Mouse (Mus musculus): ENCODE measurements around the gene Camkk2.

Gene Camkk2

DNA sequence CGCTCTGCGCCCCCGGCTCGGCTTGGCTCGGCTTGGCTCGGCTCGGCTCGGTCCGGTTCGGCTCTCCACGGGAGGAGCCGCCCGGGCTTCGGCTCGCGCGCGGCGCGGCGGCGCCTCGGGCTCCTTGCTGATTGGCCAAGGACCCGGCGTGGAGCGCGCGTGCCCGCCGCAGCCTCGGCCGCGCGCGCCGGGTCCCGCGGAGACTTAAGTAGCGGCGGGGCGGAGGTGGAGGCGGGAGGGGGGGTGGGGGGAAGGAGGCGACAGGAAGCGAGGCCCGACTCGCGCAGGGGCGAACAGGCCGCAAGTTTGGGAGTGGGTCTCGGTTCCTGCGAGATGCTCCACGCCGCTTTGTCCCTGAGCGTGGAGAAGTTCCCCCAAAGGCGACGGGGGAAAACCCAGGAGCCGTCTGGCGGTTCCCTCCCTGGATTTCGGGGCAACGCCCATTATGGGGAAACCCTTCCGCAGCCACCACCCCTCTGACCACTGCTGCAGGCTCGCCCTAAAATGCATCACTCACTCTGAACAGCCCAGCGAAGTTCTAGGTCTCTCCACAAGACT, at the start of gene Camkk2:
Gene Camkk2, minus strand, starts transcription at position 133 of the 558 bp plus-strand sequence.
- peak; percentile 65 for DNase-seq (ENCODE audit: low read depth, low spot score)

DNA sequence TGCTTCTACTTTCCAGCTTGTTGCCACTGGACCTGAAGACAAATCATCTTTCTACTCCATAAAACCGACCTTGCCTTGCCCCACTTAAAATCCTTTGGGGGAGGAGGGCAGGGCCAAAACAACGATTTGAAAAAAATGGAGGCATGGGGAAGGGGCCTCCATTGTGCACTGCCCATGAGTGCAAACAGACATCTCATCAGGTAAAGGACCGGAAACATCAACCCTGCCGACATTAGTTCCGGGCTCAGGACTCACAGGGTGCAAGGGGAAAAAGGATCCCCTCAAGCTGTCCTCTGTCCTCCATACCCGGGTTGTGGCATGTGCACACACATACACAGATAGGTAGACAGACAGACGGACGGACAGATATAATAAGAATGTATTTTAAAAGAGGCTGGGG, 45.9 kb upstream of the Camkk2 start:
- peak; percentile 32 for DNase-seq (ENCODE audit: low read depth, low spot score)

DNA sequence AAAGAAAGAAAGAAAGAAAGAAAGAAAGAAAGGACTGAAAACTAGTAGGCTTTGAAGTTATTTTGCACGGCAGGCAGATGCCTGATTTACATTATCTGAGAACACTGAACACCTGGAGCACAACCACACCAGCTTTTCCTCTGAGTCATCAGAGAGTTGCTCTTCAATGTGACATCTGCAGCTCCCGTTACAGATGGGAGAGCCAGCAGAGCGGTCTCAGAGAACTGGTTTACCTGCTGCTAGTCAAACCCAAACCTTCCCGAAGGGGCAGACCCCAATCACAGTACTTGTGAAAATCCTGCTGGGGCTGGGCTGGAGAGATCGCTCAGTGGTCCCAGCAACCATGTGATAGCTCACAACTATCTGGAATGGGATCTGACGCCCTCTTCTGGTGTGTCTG, 45.2 kb upstream of the Camkk2 start:
- no peak for DNase-seq (ENCODE audit: low read depth, low spot score)

DNA sequence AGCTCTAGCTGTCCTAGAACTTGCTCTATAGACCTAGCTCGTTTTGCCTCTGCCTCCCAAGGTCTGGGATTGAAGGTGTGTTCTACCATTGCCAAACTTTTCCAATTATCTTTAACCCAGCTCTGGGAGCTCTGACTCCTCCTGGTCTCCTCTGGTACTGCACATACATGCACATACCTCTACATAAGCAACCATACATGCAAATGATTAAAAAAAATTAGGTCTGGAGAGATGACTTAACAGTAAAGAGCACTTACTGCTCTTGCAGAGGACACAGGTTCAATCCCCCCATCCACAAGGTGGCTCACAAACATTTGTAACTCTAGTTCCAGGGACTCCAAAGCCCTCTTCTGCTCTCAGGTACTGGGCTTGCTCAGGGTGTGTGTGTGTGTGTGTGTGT, 44.8 kb upstream of the Camkk2 start:
- peak; percentile 71 for DNase-seq (ENCODE audit: low read depth, low spot score)

DNA sequence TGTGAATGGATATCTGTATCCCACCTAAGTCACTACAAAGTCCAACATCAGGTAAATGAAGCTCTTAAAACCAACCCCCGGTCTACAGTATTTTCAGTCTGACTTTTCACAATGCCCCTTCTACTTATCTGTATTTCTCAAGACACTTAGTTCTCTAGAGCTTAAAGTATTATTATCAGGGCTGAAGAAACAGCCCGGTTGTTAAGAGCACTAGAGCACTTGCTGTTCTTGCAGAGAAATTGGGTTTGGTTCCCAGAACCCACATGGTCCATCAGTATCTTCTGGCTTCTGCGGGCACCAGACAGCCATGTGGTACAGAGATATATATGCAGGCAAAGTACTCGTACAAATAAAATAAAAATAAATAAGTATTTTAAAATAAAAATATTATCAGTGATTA, 43.2 kb upstream of the Camkk2 start:
- DNase-seq (ENCODE audit: low read depth, low spot score) = no peak

DNA sequence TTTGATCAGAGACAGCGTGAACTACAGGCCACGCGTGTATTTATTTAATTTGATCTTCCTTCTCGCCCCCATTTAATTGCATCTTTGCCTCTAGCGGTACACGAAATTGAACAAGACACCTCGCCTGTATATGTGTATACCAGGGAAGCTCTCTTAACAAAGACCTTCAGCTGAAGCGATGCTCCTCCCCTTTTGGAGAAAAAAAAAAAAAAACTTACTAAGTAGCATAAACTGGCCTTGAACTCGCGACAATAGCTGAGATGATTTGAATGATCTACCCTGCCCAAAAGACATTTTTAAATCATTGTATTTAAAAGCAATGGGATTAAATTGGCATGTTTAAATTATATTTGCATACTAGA, 42.3 kb upstream of the Camkk2 start:
- DNase-seq (ENCODE audit: low read depth, low spot score) = no peak

DNA sequence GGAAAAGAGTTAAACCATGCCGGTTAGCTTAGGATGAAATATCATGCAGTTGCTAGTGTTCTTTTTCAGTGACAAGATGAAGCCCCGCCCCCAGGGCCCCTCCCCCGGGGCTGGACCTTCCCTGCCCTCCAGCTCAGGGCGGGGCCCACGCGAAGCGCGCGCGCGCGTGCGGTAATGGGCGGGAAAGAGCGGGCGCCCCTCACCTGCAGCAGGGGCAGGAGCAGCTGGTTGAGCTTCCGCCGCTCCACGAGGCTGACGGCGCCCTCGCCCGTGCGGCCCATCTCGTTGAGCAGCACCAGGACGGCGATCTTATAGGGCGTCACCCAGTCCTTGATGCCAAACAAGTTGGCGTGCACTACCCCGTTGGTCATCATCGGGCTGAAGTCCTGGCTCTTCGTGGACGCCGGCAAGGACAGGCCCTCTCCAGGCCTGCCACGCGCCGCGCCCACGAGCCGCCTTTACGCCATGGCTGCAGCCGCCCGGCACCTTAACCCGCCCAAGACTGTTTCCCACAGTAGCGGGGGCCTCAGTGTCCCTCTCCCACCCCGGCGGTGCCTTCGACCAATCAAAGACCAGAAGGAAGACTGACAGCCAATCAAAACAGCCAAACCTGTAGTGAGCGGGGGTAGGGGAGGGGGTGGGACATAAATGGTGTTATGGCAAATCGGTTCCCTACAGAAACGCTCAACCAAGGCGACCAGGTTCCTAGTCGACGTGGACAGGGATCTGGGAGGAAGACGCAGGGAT, 41.7 kb upstream of the Camkk2 start, which contains the start of gene Anapc5:
Gene Anapc5, minus strand, starts transcription at position 563 of the 747 bp plus-strand sequence.
- peak; percentile 99 for DNase-seq (ENCODE audit: low read depth, low spot score)

DNA sequence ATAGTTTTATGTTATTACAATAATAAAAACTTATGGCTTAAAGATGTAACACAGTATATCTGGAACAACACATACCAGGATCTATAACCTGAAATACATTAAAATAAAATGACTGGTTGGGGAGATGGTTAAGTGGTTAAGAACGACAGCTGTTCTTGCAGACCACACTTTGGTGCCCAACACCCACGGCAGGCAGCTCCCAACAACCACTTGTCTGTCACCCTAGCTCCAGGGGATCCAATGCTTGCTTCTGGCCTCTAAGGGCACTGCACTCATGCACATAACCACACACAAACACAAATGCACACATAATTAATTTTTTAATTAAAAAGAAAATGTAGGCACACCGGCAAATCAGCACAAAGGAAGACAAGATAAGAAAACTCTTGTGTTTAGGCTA, 33.5 kb upstream of the Camkk2 start:
- no peak for DNase-seq (ENCODE audit: low read depth, low spot score)

DNA sequence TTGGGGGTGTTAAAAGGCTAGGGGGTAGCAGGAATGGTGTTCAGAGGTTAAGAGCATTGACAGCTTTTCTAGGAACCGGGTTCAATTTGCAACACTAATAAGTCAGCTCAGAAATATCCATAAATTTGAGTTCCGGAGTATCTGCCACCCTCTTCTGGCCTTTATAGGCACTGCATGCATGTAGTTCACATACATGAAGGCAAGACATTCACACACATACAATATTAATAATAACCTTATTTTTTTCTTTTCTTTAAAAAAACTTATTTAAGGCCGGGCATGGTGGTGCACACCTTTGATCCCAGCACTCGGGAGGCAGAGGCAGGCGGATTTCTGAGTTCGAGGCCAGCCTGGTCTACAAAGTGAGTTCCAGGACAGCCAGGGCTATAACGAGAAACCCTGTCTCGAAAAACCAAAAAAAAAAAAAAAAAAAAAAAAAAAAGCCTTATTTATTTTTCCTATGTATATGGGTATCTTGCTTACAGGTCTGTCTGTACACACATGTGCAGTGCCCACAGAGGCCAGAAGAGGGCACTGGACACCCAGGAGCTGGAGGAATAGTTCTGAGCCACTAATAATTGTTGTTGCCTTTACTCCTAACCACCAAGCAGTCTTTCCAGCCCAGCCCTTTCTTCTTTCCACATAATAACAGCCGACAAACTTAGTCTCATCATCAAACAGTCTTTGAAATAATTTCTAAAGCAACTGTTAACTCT, 32.3 kb upstream of the Camkk2 start:
- peak; percentile 76 for DNase-seq (ENCODE audit: low read depth, low spot score)

DNA sequence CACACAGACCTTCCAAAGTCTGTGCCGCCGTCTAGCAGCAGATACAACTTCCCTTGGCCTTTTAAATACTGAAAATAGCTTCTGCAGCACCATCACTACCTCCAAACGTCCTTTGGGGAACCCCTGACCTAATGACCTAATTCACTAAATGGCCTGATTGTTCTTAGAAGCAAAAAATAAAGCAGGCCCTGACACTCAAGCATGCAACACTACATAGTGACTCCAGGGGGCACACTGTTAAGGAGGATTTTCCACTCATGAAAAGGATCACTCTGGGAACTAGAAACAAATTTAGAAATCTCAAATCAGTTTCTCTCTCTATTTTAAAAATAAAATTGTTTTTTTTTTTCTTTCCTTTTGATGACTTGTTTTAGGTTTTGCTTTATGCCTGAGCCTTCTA, 26.3 kb upstream of the Camkk2 start:
- DNase-seq (ENCODE audit: low read depth, low spot score) = no peak

DNA sequence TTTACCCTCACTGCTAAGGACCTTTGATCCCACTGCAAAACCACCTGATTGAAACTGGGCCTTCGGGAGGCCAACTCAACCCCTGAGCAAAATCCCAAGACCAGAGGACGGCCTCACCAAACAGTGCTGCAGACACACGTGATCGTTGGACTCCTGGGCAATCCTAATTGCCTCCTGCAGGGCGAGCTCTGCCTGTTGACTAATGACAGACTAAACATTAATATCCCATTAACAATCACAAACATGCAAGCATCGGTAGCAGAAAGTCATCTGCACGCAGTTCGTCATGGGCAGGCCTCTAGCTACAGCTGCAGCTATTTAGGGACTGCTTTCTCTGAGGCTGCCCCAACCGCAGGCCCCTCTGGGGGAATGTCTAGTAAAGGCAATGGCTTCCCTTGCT, 23.5 kb upstream of the Camkk2 start:
- DNase-seq (ENCODE audit: low read depth, low spot score) = no peak

DNA sequence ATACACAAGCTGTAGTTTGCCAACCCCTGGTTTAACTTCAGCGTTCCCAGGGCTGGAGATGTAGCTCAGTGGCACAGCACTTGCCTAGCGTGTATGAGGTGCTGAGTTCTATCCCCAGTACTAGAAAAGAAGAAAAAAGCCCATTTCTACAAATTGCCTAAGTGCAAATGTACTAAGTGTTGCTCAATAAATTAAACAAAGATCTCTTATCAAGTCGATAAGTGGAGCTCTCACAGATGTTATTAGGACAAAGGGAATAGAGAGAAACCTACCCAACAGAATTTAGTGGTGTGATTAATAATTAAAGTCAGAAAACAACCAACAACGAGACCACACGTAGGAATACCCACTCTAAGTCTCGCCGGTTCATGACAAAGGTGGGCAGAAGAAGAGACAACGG, 22.5 kb upstream of the Camkk2 start:
- no peak for DNase-seq (ENCODE audit: low read depth, low spot score)

DNA sequence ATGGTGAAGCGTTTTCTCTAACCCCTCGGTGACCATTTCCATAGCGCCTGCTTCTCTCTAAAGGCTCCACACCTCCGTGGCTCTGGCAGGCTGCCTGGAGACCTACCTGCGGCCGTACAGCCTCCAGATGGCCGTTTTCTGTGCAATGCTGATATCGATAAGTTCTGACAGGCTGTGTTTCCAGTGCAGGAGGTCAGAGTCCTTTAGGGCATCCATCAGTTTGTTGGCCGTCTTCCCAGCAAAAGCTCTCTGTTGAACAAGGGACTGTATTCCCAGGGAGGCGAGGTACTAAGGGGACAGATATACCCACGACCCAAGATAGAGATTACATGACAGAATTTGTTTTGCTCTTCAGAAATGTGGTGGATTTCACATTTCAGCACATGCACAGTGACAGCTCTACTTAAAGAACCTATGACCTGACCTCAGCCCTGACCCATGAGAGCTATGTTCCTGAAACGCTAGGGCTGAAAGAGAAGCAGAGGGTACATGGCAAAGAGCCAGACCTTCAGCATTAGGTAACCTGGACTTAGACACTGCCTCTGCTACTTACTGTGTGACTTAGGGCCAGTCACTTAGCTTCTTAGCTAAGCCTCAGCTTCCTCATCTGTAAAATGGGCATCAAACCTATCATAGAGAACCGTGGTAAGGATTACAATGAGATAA, 21.3 kb upstream of the Camkk2 start:
- DNase-seq (ENCODE audit: low read depth, low spot score) = no peak

DNA sequence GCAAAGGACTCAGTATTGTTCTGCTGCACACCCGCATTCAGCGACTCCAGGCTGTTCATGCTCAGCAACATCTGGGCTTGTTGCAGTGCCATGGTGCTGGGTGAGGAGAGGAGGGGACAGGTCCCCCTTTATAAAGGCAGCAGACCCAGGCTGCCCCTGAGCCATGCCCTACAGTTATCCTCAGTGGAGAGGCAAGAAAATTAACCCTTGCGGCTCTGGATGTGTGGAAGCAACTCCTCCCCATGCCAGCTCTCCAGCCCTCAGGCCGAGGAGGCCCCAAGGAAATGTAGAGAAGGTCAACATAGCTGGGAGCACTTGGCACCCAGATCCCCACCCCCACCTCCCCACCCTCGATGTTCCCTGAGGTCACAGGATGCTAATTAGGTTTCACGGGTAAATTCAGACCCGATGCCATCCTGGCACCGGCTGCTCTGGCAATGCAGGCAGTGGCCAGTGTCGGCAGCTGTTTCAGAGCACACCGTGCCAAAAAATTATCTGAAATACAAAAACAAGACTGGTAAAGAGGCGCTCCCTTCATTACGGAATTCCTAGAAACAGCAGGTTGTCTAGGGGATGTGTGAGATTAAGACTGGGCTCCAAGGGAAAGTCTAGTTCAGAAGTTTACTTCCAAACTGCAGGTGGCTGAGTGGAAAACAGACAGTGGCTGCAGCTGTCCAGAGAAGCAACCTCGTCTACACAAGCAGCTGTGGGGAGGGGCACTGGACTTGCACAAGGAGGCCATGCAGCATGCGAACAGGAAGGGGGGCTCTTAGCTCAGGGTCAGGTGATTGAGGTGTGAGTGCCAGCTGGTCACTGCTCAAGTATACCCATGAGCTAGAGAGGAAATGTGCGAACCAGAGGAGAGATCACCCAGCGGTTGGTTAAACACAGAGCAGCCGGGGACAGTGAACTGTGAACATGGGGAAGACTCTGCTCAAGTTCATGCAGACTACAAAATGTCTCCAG, 20.5 kb upstream of the Camkk2 start:
- DNase-seq (ENCODE audit: low read depth, low spot score) = no peak

DNA sequence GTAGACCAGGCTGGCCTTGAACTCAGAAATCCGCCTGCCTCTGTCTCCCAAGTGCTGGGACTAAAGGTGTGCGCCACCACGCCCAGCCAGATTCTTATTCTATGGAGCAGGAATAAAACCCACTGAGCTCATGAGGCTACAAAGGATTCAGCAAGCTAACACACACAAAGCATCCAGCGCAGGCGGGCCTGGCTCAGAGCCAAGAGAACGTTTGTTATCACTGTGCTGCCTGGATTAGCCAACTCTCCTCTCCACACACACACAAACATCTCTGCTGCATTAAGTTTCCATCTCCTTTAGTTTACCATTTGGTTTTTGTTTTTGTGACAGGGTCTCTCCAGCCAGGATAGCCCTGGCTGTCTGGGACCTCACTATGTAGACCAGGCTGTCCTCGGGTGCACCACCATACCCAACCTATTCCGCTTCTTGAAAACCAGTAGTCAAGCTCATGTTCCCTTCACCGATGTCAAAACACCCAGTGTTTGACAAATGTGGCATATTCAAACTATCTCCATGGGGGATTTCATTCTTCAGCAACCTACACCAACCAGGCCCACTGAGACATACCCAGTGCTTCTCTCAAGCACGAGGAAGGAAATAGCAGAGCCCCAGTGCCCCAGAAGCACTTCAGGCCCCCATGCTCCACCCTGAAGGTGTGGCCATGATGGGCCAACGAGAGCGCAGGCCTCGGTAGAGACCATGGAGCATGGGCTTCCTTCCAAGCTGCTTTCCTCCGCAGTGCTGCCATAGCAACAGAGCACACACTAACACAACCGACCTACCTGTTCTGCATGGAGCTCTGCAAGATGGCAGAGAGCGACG, 19.6 kb upstream of the Camkk2 start:
- DNase-seq (ENCODE audit: low read depth, low spot score) = peak; percentile 43

DNA sequence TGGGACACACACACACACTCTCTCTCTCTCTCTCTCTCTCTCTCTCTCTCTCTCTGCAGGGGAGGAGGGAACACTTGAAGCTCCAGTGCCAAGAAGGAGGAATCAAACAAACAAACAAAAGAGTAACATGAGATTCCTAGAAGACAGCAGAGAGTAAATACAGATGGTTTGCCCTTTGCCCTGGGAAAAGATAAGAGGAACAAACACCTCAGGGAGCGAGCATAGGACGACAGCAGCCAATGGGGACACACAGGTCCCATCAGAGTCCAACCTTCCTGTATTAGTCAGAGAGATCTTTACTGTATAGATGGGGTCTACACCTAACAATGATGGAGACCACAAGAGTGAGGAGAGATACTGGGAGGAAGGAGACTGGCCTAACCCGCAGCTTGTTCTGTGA, 18.7 kb upstream of the Camkk2 start:
- no peak for DNase-seq (ENCODE audit: low read depth, low spot score)

DNA sequence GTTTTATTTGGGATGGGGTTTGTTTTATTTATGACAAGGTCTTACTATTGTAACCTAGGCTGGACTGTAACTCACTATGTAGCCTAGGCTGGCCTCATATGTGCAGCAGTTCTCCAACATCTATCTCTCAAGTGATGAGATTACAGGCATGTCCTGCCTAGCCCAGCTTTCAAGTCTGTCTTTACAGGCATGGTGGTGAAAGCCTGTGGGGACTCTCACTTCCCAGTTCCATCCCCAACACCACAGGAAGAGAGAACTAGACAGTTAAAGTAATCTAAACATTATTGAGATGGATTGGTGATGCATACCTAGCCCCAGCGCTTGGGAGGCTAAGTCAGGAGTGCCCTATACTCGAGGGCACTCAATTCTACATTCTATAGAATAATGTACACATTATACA, 9.5 kb upstream of the Camkk2 start:
- DNase-seq (ENCODE audit: low read depth, low spot score) = no peak

DNA sequence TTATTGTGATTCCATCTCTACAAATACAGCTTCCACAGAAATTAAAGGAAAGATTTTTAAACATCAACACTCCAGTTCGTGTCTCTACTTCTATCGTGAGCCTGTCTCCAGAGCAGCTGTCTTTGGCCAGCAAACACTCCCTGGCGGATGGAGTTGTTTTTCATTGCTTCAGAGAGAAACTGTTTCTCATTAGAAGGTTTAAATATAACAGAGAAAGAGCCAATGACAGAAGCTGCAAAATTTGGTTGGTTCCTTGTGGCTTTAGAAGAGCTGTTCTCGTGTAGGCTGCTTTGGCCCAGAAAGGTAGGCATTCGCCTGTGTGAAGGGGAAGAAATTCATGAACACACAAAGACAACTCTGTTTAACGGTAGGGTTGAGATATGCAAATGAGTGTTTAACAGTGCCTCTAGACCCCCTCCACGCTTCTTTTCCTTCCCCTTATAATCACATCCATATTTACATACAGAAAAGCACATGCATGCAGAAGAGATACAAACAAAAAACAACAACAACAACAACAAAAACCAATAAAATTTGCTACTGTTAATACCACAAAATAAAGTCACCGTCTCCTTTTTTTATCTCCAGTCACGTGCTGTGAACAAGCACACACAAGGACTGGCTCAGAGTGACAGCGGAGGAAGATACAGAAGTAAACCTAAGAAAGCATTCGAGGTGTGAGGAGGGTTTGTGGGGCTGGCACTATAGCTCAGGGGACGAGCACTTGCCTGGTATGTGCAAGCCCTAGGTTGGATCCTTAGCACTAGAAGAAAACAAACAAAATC, 7.0 kb upstream of the Camkk2 start:
- no peak for DNase-seq (ENCODE audit: low read depth, low spot score)

DNA sequence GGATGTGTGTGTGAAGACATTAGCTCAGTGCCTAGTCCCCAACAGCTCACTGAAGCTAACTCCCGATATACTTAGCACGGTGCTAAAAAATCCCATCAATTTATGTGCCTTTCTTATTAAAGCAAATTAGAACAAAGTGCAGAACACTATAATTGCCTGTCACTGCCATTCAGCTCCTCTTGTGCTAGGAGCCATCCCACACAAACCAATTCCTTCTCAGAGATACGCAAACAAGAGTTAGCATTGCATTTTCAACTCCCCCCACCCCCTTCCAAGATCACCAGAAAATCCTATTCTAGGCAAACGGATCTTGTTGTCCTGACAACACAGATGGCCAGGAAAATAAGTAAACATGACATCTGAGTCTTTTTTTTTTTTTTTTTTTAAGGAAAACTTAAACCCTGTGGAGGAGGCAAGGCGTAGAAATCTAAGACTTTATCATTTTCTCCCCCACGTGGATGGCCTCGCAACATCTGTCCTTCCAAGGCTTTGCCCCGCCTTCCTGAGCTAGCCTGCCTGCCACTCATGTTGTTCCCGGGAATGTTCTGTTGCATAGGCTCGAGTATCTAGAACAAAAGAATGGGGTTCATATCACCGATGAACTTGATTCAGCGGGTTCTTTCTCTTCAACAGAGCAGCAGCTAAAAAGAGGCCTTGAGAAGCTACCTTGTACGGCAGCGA, 4.7 kb upstream of the Camkk2 start:
- no peak for DNase-seq (ENCODE audit: low read depth, low spot score)

All from ES-CJ7 (cell line).